Mouse (Mus musculus) v-Abl transformed pro-B cells (cell line): ENCODE results near the gene Gpx6.

Experiments
- in situ Hi-C, 2 experiments: fragments of 400-800 bp; cut with MboI; formaldehyde crosslinking; loops; one replicate each; pipeline ENCODE4 v1.15.1; 2025; ENCODE audit not compliant: unreplicated experiment in 2 of 2

The Gpx6 gene

GRCm38 (mm10) chr13:21322509-21323375 lies 10.8 kb downstream of the Gpx6 start:
- in situ Hi-C loops = loop anchor here (10.0 kb wide), 1 partner anchor 1008 kb away; no protein-coding TSS in a partner anchor

DNA sequence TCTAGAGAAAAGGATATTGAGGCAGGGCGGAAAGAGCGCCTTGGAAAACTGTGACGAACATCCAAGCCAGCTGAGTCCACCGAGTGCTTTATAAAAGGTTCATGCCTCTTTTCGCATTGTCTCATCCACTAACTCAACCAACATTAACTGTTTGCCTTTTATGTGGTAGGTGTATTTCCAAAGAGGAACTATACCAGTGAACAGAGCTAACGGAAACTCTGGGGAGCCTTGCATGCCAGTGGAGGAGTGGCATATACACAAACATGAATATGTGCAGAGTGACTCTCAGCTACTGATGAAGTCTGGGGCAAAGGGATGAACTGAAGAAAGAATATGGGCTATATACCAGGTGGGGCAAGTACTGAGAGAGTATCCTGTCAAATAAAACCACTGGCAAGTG lies 11.5 kb downstream of the Gpx6 start:
- in situ Hi-C loops = loop anchor here (10.0 kb wide), 1 partner anchor 1009 kb away; no protein-coding TSS in a partner anchor

- in situ Hi-C loops = loop anchor here (5.0 to 10.0 kb wide), 2 partner anchors 389 to 1011 kb away; no protein-coding TSS in a partner anchor
Measured at GRCm38 (mm10) chr13:21326191-21326590, 14.3 kb downstream of the Gpx6 start.

DNA sequence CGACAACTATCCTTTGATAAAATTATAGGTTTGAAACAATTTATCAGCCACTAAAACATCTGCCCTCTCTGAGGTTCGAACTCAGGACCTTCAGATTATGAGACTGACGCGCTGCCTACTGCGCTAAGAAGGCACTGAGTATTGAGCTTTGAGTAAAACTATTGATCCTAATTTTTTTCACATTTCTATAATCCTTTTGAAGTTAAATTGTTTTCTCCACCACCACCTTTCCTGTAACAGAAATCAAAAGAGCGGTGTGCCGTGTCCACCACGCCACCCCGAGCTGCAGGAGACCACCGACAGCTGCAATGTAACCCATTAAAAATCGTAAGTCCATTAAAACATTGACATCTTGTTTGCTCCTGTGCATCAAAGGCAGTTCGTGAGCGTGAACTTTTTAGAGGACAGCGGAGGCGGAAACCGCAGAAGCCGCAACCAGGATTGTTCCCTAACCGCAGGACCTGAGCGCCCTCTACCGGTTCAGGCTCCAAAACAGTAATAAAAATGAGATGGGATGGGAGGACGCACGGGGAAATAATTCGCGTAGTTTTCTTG lies 14.8 kb downstream of the Gpx6 start:
- in situ Hi-C loops = loop anchor here (5.0 to 10.0 kb wide), 2 partner anchors 389 to 1012 kb away; no protein-coding TSS in a partner anchor

- in situ Hi-C loops = loop anchor here (5.0 to 10.0 kb wide), 2 partner anchors 390 to 1013 kb away; no protein-coding TSS in a partner anchor
Measured at GRCm38 (mm10) chr13:21327424-21327823, 15.5 kb downstream of the Gpx6 start.

GRCm38 (mm10) chr13:21346610-21347009 lies 34.7 kb downstream of the Gpx6 start, which contains the start of gene Olfr1367:
Olfr1367 (plus strand) TSS chr13:21346910.
- in situ Hi-C loops = no loop called here

GRCm38 (mm10) chr13:21350593-21350992 lies 38.7 kb downstream of the Gpx6 start:
- in situ Hi-C loops = no loop called here

DNA sequence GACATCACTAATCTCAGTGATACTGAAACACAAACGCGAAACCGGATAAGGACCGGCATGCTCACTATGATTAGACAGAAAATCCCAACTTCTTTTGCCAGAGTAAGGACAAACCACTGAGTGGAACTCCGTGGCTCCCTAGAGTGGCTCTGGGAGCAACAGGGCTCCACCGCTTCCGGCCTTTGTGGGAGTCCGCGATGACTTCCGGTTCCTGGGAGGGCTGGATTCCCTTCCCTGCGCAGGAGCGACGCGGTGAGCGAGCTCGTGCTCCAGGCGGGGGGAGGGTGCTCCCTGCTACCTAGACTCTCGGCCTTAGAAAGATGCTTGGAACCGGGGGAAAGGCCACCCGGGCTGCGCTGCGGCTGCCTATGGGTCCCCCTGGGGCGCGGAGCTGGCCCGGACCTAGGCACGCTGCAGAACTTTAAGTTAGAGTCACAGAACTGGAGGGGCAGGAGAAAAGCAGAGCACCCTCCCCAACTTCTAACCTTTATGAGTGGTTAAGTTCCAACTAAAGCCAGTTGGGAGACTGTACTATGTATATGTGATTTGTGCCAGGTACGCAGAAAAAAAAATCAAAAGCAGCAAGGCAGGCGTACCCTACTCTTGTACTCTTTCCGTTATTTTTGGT lies 50.8 kb downstream of the Gpx6 start, which contains the start of gene Zscan12:
Zscan12 (plus strand) TSS at position 200 of the 628 bp plus-strand sequence.
- in situ Hi-C loops = no loop called here

DNA sequence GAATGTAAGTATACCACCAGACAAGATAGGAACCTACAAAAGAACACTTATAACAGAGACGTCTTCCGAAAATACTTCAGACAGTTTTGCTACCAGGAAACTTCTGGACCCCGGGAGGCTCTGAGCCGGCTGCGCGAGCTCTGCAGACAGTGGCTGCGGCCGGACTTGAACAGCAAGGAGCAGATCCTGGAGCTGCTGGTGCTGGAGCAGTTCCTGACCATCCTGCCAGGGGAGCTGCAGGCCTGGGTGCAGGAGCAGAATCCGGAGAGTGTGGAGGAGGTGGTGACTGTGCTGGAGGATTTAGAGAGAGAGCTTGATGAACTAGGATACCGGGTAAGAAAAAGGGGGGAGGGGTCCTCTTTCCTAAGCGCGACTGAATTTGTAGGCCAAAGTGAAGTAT lies 51.8 kb downstream of the Gpx6 start:
- in situ Hi-C loops = no loop called here

- in situ Hi-C loops = no loop called here
Measured at GRCm38 (mm10) chr13:21366635-21367034, 54.7 kb downstream of the Gpx6 start.
